Mouse (Mus musculus) embryonic fibroblast, embryonic 13.5 days (primary cell): ENCODE data around the gene Pkig.

Experiments used
- CTCF ChIP-seq: IDR thresholded peaks from 2 replicates; pipeline ENCODE4 v1.5.1; 2011; ENCODE audit warnings: mild to moderate bottlenecking, control low read depth, low read length, moderate library complexity, borderline replicate concordance; ENCODE audit not compliant: insufficient read depth
- POLR2A ChIP-seq: IDR thresholded peaks from 2 replicates; pipeline ENCODE4 v1.6.1; 2011; ENCODE audit warnings: low read depth, mild to moderate bottlenecking, control low read depth, low read length, moderate library complexity

DNA sequence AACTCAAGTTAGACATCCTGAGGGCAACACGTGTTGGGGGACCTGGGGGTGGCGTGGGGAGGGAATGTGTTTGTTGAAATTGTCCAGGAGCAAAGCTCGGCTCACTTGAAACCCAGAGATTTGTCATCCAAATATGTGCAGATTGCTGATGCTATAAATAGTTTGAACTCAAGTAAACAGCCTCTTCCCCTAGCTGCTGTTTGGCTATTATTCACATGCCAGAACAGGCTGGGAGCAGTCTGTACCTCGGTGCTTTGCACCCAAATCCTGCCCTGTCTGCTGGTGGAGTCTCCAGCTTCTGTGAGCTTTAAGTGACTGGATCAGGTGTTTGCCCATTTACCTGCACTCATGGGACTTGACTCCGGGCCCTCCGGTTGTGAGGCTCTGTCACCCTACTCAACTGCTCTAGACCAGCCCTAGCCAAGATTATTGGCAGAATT is 27.6 kb downstream of the Pkig start:
- TF ChIP-seq CTCF (no peak), POLR2A (no peak)
